Mouse (Mus musculus): Measurements from ENCODE around the gene Tle2.

DNA sequence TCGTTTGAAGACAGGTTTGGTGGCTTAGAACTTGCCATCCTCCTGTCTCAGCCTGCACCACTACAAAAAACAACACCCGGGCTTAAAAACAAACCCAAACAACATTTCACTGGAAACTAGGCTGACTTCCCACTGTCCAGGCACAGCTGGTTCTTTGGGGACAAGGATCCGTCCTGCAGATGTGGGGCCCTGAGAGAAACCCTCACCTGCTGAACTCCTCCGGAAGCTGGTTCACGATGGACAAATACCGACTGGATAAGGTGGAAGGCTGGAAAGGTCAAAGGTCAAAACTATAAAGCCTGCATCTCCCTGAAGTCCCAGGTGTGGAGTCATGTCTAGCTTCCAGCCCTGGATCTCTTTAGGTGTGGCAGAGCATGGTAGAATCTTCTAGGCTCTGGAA is 24.5 kb downstream of the Tle2 start:
- TF ChIP-seq CTCF (IDR thresholded peaks at IDR 0.05; ENCODE audit: low read depth, low read length) (no peak), POLR2A (IDR thresholded peaks at IDR 0.05; ENCODE audit: extremely low read depth, insufficient read depth, low read length) (no peak)

Data from liver, adult 2 months (tissue).